Mouse (Mus musculus) megakaryocyte, embryonic 14.5 days (primary cell): Measurements from ENCODE around the gene Morn4. TPM values are rescaled to one million over a fixed set of nuclear protein-coding genes. Genes with fewer than 3 reads are reported as not detected.

Source experiments
- H3K27me3 ChIP-seq: replicated peaks from 2 replicates; pipeline ENCODE3; 2012; ENCODE audit warnings: inconsistent platforms
- H3K36me3 ChIP-seq: replicated peaks from 2 replicates; pipeline ENCODE3; 2012; ENCODE audit warnings: low read length, inconsistent platforms, mixed read lengths
- H3K4me1 ChIP-seq: 2 replicates; pipeline ENCODE4 v1.6.1; 2012; ENCODE audit warnings: inconsistent platforms
- H3K4me3 ChIP-seq: replicated peaks from 2 replicates; pipeline ENCODE3; 2012; ENCODE audit warnings: moderate library complexity, mild to moderate bottlenecking, inconsistent platforms
- H3K9me3 ChIP-seq: 2 replicates; pipeline ENCODE4 v1.6.1; 2012; ENCODE audit warnings: inconsistent platforms
- FLI1 ChIP-seq: IDR thresholded peaks from 2 replicates; pipeline ENCODE4 v1.6.1; 2012; ENCODE audit warnings: low read length, inconsistent platforms, mixed read lengths
- GATA1 ChIP-seq: IDR thresholded peaks from 3 replicates; pipeline ENCODE4 v1.6.1; 2012; ENCODE audit warnings: mixed read lengths, low read length, inconsistent platforms, borderline replicate concordance
- polyA plus RNA-seq: library from polyadenylated mRNA; stranded (reverse); fragments of >175 nt; gene quantifications from 2 replicates; pipeline ENCODE4 v1.2.3, GENCODE M21; 2012; ENCODE audit warnings: low replicate concordance; ENCODE audit not compliant: insufficient read depth

The Morn4 gene
- 2.0 TPM in 1 of 2 replicates, not detected in the other for polyA plus RNA-seq

- Histone ChIP-seq H3K36me3 (no peaks in the 10 kb centered on the region), H3K9me3 (no peaks in the 10 kb centered on the region), H3K27me3 (no peaks in the 10 kb centered on the region), H3K4me3 (peak within 1 kb of the TSS; percentile 94), H3K4me1 (peaks cover 31% of the 10 kb centered on the region)
- TF ChIP-seq GATA1 (no peak), FLI1 (no peak)
Observed at GRCm38 (mm10) chr19:42086166-42086565, at the start of gene Morn4. TSS of gene Morn4 (minus strand) at chr19:42086357.

GRCm38 (mm10) chr19:42135070-42135469, 48.9 kb upstream of the Morn4 start:
- Histone ChIP-seq H3K27me3 (no peaks in the 10 kb centered on the region), H3K4me3 (no peak overlapping the region), H3K9me3 (no peaks in the 10 kb centered on the region), H3K4me1 (peaks cover 57% of the 10 kb centered on the region), H3K36me3 (no peaks in the 10 kb centered on the region)
- no peak for TF ChIP-seq GATA1
- TF ChIP-seq FLI1, result no peak

GRCm38 (mm10) chr19:42131101-42131500, 44.9 kb upstream of the Morn4 start:
- TF ChIP-seq FLI1 (no peak), GATA1 (no peak)
- Histone ChIP-seq H3K27me3 (no peaks in the 10 kb centered on the region), H3K4me1 (peaks cover 78% of the 10 kb centered on the region), H3K4me3 (no peak overlapping the region), H3K9me3 (no peaks in the 10 kb centered on the region), H3K36me3 (no peaks in the 10 kb centered on the region)

DNA sequence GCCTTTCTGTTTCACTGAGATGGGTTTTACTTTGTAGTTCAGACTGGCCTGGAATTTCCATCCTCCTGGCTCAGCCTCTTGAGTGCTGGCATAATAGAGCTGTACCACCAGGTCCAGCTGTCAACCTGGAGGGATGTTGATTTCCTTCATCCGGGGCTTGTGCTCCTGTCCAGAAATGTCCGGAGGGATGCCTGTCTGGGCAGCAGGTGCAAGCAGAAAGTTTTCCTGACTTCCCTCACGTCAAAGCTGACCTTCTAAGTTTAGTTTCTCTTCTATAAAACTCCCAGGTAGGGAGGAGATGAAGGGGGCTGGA, 44.1 kb upstream of the Morn4 start:
- TF ChIP-seq GATA1 (no peak), FLI1 (no peak)
- H3K36me3 ChIP-seq, result peaks cover 3% of the 10 kb centered on the region
- no peaks in the 10 kb centered on the region for H3K9me3 ChIP-seq
- H3K4me3 ChIP-seq, result no peak overlapping the region
- peaks cover 78% of the 10 kb centered on the region for H3K4me1 ChIP-seq
- no peaks in the 10 kb centered on the region for H3K27me3 ChIP-seq

DNA sequence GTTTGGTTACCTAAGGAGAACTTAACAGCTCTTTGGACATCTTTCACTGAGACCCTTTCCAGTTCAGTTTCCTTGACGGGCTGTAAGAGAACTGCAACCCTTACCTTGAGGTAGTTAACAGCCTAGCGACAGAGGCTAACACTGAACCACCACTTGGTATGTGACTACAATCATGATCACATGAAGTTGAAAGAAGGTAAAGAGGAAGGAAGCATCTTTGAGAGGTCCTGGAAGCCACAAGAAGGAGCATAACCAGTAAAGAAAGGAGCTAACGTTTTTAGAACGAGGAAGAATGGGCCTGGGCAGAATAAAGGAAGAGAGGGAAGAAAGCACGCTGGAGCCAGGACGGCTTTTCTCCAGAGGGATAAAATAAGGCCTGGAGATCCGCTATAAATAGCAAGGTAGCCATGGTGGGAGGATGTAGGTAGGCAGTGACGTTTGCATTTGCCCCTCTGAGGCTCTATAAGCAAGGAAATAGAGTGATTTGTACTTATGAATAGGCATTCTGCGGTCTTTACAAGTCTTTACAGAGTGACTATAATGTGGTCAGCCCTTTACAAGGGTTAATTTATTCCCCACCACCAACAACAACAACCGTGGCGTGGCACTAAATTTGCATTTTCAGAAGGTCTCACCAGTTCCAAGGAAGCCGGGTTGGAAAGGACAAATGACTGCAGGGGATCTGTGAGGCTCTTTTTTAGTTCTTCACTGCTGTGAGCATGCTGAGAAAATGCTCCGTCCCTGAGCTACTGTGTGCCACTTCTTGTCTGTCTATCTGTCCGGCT, 43.5 kb upstream of the Morn4 start:
- Histone ChIP-seq H3K4me1 (peaks cover 78% of the 10 kb centered on the region), H3K9me3 (no peaks in the 10 kb centered on the region), H3K36me3 (peaks cover 8% of the 10 kb centered on the region), H3K4me3 (peak overlapping the region; percentile 95), H3K27me3 (no peaks in the 10 kb centered on the region)
- TF ChIP-seq GATA1 (no peak), FLI1 (no peak)

DNA sequence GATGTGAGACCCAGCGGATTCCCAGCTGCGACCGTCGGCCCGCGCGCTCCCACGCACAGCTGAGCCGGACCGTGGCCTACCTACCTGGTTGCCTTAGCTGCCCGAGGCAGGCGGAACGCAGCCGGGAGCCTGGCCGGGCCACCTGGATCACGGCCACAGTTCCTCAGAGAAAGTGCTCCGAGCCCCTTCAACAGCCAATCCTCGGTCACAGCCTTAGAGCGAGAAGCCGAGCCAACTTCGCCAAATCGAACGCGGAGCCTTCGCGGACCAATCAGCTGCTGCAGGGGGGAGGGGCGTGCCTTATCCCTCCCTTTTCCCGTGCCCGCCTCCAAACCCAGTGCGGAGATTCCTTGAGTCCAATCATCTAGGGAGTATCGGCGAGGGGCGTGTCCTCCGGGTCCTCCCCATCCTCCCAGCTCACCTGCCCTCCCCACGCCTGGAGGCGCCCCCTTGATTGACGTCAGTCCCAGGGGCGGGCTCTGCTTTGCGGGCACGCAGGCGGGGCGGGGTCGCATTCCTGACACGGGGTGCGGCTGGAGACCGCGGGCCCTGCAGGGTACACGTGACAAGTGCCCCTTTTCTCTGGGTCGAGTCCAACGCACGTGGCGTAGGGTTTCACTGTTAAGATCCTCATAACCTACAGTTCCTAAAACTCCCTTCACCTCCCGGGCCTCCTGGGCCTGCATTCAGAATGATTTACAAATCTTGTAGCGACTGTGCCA, 42.8 kb upstream of the Morn4 start, which contains the start of gene Avpi1:
Gene Avpi1 (minus strand): TSS at position 273 of the 722 bp plus-strand sequence.
- H3K36me3 ChIP-seq, result peaks cover 16% of the 10 kb centered on the region
- H3K4me3 ChIP-seq, result peak within 1 kb of the TSS; percentile 95
- H3K9me3 ChIP-seq, result no peaks in the 10 kb centered on the region
- no peaks in the 10 kb centered on the region for H3K27me3 ChIP-seq
- no peak for TF ChIP-seq GATA1
- TF ChIP-seq FLI1, result no peak
- peaks cover 76% of the 10 kb centered on the region for H3K4me1 ChIP-seq

DNA sequence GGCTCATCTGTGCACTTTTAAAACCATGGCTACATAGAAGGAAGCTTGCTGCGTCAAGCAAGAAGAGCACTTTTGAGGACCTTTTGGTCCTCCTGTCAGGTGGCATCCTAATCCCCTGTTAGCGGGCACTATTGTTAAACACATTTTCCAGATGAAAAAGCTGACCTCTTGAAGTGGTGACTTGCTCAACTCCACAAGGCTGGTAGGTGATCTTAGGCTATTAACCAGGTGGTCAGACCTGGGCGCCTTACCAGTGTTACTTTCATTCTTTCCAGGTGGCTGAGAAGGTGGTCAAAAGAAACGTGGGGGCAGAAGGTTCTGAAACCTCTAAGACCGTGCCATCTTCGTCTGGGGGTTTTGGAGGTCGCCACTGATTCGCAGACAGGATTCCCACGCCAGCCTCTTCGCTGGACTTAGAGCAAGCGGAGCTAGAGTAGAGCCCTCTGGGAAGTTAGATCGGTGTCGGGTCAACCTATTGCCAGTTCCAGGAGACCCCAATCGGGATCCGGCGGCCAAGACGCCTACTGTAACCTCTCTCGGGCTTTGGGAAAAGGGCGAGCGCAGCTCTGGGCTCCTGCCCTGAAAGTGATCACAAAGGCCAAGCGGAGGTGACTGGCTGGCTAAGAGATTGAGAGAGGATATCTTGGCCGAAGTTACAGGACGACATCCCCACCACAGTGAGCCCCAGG, 42.0 kb upstream of the Morn4 start:
- Histone ChIP-seq H3K4me1 (peaks cover 74% of the 10 kb centered on the region), H3K36me3 (peaks cover 23% of the 10 kb centered on the region), H3K27me3 (no peaks in the 10 kb centered on the region), H3K4me3 (peak overlapping the region; percentile 95), H3K9me3 (no peaks in the 10 kb centered on the region)
- TF ChIP-seq FLI1, result no peak
- no peak for TF ChIP-seq GATA1

DNA sequence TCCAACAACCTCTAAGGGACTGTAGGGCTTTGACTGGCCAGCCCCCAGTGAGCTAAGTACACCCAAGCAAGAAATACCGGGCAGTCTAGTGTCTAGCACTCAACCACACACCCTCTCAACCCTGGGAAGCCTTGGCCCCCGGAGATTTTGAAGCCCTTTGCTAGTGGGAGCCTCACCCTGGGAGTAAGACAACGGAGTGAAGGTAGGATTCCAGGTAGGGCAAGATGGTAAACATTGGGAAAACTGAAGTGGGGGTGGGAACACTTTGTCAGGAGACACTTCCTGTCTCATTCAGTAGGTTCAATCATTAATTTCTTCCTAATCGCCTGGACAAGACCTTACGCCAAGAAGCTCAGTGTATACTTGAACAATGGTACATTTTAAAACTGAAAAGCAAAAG, 40.9 kb upstream of the Morn4 start:
- Histone ChIP-seq H3K9me3 (no peaks in the 10 kb centered on the region), H3K27me3 (no peaks in the 10 kb centered on the region), H3K4me1 (peaks cover 74% of the 10 kb centered on the region), H3K36me3 (peaks cover 35% of the 10 kb centered on the region), H3K4me3 (no peak overlapping the region)
- TF ChIP-seq GATA1, result no peak
- no peak for TF ChIP-seq FLI1

DNA sequence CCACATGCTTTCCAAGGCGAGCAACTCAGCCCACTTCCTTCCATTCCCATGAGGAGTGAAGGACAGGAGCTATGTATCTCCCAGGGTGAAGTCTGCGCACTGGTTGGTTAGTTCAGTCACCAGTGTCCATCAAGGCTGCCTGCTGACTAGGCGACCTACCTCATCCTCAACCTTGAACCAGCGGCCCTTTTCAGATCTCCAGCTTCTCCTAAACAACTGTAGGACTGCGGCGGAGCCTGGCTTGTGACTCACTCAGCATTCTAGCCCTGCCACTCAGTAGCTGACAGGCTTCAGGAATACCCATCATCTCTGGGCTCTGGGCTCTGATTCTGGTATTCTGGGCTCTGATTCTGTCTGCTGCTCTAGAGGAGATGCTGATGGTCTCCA, 40.1 kb upstream of the Morn4 start:
- Histone ChIP-seq H3K4me1 (peaks cover 68% of the 10 kb centered on the region), H3K4me3 (peak overlapping the region; percentile 67), H3K27me3 (no peaks in the 10 kb centered on the region), H3K9me3 (no peaks in the 10 kb centered on the region), H3K36me3 (peaks cover 43% of the 10 kb centered on the region)
- no peak for TF ChIP-seq GATA1
- no peak for TF ChIP-seq FLI1
